Mouse (Mus musculus): ENCODE data around the gene Kdm2b.
A peak's percentile ranks its signal among the peaks of the same experiment; 100 is the strongest.

Gene Kdm2b

DNA sequence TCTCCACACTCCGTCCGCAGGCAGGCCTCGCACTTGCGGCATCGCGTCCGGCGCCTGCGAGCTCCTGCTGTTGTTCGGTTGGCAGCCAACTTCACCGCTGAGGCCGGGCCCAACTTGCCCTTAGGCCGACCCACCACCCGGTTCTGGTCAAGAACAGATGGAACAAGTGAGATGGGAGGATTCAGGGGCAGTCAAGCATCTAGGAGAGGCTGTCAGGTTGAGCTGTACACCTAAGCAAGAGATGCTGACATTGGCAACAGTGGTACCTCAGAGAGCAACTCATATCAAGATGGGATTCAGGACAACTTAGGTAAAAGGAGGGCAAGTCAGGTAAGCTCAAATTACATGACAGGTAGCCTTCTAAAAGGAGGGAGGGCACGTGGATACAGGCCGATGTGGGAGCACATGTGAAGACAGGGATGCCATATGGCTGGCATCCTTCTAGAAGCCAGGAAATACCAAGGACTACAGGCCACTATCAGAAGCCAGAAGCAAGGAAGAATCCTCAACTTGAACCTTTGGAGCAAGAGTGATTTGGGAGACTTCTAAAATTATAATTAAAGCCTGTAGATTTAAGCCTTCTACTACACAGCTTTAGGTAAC lies 100.9 kb downstream of the Kdm2b start:
- no peak for DNase-seq

DNA sequence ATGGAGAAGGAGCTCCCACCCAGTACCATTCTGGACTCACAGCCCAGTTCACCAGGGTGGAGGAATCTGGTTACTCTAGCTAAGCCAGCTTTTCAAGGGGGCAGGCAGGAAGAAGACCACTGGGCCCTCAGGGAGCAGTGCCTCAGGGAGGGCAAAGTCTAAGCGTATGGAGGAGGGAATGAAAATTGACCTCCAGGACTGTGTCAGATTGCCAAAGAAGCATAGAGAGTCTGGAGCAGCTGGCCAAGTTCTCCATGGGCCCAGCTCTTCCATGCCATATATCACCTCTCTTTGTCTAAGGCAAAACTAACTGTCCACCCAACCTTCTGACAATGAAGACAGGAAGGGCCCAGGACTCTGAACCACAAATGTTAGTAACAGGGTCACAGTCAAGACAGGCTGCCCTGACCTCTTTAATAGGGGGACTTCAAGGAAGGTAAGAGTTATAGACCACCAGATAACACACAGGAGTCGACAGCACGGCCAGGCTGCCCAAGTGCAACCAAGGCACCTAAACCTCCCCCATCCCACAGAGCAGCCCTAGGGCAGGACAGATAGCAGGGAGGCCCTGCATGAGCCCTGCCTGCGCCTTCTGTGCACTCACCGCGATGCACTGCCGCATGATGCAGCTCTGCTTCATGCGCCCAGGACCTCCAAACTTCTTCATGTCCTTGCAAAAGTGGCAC lies 101.6 kb downstream of the Kdm2b start:
- DNase-seq, result peak; percentile 31 to 55

DNA sequence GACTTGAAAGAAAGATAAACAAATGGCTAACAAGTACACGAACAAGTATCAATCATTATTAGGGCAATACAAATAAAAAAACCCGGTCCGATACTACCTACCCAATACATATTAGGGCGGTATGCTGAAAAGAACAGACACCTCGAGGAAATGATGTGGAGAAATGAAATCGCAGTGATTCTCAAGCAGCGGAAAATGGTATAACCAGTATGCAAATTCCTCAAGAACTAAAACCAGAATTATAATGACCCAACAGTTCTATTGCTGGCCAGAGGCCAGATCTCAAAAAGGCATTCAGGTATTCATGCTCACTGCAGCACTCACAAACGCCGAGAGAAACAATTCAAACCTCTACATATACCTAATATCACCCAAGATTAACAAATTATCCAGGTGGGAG lies 102.6 kb downstream of the Kdm2b start:
- DNase-seq, result no peak

DNA sequence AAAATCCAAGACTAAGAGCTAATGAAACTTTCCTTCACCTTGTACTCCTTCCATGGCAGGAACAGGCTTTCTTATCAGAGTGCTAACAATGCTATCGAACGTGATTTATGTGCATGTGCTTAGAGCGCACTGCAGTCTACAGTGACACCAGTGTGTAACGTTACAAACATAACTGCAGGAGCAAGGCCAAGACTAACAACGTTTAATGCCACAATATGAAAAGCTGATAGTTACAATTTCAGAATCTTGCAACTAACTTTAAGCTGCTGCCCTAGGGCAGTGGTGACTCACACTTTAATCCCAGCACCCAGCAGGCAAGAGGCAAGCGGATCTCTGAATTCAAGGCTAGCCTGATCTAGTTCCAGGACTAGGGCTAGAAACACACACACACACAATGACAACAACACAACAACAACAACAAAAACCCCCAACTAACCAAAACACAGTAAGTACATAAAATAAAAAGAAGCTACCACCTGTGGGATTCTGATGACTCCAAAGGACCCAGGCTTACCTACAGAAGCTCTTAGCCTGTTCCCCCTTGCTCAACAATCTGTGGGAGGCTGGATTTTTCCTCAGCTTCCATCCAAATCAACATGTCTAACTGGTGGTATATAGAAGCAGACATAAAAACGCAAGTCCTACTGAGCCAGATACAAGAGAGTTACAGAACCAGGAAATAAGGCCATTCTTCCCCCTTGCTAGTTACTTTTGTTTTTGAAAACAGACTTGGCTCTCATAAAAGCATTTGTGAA lies 104.9 kb downstream of the Kdm2b start:
- no peak for DNase-seq

DNA sequence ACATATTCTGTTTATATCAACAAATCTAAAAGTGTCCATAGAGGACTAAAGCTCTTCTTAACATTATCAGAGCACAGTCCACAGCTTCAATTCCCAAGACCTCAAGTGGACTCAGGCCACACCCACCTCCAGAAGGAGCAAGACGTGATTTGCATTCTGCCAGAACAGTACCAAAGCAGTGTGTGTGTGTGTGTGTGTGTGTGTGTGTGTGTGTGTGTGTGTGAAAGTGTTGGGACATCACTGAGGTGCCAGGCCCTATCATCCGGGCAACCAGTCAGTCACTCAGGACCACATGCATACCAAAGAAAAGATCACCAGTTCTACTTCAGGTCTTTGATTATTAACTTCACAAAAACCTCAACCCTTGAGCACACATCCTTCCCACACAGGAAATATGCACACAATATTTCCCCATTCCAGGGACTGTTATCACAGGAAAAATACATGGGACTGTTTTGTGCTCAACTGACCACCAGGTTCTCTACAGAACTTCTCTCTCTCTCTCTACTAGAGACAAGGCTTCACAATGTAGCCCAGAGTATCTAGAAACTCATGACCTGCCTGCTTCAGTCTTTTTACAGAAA lies 105.9 kb downstream of the Kdm2b start:
- no peak for DNase-seq

DNA sequence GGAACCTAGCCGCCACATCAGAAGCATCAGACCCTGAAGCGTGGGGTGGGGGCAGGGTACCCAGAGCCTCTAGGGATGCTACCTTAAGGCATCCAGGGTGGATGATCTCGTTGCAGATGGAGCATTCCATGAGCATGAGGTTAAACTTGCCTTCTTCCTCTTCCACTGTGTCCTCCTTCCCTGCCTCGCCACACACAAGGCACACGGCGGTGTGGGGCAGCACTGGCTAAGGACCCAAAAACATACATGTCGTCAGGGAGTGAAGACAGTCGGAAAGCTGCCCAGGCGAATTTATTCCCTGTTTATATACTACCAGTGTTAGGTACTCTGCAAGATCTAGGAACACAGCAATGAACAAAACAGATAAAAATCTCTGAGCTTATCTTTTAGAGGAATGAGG lies 106.4 kb downstream of the Kdm2b start:
- DNase-seq, result no peak

DNA sequence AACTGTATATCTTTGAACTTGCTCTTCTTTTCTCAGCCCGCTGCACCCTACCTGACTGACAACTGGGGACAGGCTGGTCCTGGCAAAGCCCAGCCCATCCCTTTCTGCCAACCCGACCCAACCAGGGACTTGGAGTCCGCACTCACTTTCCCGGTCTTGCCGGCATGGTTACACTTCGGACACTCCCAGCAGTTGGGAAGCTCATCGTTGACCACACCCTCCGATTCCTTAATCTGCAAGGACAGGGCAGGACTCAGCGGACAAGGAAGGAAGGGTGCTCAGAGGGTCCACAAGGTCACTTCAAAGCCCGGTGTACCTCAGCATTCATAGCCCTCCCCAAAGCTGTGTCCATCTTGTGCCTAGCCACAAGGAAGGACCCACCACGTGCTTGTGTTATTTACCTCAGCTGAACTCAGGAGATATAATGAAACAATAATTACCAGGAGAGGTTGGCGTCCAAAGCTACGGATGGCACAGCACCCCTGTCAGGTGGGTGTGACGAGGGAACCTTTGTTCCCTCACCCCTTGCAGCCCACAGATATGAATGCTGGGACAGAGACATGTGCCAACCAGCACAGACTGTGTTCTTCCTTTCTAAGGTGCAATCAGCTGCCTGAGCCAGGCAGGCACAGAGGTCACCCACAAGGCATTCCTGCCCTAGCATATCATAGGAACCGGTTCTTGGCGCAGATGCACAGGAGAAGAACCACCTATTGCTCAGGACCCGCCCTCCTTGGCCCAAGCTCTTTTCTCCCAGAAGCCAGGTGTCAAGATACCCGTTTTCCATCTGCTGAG lies 107.2 kb downstream of the Kdm2b start:
- DNase-seq, result peak; percentile 43 to 80

DNA sequence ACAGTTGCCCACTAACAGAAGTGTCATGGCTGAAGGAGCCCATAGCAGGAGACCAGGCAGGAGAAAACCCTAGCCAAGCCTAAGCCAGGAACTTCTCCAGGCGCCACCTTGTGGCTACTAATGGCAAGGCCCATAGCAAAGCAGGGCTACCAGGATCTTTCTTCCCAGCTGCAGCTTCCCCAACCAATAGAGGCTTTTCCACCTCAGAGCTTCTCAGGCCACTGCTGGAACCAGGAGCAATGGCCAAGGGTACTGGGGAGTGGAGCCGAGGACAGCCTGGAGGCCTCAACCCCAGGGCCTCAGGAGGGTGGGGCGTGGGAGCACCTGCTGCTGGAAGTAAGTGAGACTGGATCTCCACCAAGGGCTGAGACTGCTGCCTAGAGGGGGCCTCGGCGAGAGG lies 108.3 kb downstream of the Kdm2b start:
- DNase-seq, result peak; percentile 77 to 83

DNA sequence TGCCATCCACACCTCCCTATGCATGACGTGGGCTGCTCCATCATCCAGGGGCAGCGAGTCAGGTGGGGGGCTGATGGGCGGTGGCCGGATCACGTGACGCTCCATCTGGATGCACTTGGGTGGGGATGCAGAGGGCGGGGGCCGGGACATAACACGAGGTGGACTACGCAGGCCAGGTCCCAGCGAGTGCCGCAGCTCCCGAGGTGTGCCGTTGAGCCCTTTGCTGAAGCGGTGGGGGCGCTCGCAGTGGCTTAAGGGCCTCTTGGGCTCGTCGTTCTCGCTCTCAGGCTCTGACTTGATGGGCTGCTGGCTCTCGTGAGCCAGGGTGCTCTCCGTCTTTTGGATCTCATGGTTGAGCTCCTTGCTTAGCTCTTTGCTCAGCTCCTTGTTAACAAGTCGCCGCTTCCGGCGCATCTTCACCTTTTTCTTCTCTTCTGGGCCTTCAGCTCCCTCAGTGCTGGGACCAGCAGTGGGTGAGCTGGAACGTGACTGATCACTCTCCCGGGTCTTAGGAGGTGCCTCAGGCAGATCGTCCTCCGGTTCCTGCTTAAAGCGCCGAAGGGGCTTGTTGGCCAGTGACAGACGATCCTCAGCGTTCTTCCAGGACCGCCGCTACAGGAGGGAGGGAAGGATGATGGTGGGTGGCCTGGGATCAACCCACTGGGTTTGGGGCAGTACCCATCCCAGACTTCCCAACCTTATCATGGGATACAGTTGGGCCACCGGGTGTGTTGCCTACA lies 109.2 kb downstream of the Kdm2b start:
- DNase-seq, result no peak

DNA sequence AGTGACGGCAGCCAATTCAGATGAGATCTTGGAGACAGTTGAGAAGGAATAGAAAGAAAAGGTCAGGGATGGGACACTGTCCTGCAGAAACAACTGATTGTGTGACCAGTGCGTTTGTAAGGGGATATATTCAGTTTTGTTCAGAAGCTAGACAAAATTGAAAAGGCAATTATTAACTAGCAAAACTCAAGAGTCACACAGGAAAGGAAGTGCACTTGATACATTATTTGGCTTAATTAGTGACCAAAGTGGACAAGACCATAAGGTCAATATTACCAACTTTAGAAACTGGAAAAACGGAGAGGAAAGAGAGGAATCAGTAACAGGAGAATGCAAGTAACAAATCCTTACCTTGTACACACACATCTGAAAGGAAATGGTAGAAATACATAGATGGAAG lies 113.0 kb downstream of the Kdm2b start:
- DNase-seq, result no peak

DNA sequence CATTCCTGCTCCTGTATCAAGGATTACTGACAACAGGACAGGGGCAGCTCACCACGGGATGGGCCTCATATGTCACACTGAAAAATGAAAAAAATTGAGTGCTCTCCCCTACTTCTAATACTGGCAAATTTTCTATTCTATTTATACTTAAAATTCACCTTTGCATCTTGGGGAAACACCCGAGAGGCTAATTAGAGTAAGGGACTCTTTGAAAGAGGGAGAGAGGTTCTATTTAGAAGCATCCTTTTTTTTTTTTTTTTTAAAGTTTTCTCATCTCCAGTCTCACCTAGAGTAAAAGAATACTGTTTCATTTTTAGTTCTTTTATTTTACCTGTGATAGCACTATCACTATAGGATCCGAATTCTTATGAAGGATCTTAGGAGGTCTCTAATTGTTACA lies 115.3 kb downstream of the Kdm2b start:
- DNase-seq, result no peak

DNA sequence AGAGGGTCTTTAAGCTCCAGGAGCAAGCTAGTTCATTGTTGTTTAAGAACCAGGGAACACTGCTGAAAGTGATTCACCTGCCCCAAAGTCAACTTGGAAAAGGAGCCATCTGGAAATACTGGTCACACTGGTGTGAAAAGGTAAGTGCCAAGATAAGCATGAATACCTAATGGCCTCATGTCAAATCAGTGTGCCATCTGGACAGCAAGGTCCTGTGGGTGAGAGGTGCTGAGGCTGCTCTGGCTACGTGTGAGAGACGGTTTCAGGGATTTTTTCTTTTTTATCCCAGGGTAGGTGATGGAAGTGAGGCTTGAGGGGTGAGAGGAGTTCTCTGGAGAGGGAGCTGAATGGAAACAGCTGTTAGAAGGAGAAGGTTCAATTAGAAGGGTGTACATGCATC lies 116.0 kb downstream of the Kdm2b start:
- no peak for DNase-seq

DNA sequence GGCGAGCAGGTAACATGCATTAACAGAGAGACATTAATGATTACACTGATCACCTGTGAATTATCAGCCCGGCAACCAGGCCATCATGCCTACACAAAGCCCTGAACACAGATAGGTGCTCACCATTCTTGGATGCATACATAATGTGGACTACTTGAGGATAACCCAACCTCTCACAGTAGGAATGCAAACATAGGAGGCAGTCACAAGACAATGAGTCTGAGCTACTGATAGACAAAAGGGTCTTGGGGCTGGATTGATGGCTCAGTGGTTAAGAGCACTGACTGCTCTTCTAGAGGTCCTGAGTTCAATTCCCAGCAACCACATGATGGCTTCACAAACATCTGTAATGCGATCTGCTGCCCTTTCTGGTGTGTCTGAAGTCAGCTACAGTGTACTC lies 117.0 kb downstream of the Kdm2b start:
- DNase-seq, result no peak

DNA sequence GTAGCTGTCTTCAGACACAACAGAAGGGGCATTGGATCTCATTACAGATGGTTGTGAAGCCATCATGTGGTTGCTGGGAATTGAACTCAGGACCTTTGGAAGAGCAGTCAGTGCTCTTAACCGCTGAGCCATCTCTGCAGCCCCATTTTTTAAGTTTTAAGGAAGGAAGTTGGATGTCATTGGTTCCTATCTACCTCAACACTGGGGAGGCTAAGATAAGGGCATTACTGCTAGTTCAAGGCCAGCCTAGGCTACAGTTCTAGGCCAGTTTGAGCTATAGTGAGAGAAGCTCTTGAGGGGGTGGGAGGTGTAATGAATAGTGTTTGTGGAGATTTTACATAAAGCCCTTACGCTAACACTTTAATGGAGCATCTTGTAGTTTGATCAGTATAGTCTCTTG lies 126.6 kb downstream of the Kdm2b start:
- DNase-seq, result no peak

DNA sequence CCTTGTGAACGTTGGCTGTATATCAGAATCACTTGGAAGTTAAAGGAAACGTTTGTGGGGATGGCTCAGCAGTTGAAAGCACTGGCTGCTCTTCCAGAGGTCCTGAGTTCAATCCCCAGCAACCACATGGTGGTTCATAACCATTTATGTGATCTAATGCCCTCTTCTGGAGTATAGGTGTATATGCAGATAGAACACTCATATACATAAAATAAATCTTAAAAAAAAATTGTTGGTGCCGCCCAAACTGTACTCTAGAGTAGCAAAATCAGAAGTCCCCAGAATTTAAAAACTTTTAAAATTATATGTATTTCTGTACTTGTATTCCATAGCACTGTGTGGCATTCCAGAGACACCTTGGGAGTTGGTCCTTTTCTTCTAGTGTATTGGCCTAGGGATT lies 133.8 kb downstream of the Kdm2b start:
- no peak for DNase-seq

DNA sequence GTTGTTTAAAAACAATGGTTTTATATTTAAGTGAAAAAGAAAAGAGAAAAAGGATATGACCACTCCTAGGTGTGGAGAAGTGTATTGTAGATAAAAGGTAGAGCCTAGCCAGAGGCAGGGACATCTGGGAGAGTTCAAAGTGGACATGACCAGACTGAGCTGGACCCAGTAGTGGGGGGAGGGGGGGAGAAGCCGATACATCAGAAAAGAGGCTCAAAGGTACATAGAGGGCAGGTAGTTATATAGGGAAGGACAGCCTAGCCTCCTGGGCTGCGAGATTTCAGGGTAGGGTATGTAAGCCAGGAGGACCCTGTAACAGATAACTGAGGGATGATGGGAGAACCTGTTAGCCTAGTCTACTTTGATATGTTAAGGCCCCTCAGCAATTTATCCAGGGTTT lies 137.0 kb downstream of the Kdm2b start:
- no peak for DNase-seq

DNA sequence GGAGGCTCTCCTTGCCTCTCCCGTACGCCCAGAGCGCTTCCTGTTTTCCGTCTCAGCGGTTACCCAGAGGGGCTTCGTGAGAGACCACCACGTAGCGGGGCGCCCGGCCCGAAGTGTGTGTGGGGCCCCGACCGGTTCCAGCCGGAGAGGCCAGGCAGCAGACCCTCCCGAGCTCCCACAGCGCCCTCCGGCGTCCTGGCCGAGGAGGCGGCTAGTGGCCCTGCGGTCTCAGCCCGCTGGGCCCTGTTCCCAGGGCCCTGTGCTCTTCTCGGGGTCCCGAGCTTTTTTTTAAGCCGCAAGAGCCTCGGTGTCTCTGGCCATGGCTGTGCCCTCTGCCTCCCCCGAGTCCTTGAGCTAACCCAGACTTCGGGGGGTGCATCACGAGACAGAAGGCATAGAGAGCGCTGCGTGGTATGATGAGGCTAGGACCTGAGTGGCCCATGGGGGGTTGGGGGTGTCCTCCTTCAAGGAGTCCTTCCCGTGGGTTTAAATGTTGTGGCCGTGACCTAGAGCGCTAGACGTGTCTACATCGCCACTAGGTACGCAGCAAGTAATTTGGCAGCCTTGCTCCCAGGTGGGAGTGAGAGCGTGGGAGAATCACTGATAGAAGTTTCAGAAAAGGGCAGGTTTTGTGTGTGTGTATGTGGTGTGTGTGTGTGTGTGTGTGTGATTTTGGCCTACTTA lies 139.2 kb downstream of the Kdm2b start:
- DNase-seq, result peak in 1 of 2 experiments; percentile 35

DNA sequence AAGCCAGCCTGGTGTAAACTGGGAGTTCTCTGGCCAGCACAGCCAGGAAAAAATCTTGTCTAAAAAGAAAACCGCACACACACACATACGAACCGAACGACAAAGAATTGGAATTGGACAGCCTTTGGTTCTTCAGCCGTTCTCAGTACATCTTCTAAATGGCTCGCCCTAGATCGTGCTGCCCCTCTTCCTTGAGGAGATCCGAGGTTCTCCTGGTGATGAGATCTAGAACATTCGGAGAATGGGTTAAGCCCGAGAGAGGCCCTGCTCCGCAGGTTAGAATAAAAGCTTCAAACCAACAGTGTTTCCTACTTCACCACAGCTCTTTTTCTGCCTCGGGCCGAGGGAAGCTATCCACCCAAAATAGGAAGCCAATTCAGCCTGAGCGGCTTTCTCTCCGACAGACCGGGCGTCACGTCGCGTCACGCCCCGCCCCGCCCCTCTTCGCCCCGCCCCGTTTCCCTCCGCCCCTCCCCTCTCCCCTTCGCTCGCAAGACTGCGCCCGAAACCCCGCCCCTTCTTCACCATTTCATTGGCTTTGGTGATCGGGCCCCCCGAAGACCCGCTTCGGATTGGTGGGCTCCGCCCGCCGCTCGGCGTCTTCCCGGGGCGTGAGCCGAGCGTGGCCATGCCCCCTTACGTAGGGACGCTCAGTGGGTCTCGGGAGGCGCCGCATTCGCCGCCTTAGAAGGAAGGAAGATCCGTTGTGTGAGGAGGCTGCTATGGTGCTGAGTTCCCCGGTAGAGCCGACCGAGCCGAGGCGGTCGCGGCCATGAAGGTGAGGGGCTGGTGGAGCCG lies 139.9 kb downstream of the Kdm2b start, which contains the start of gene Rnf34:
Gene Rnf34, plus strand, starts transcription at position 528 of the 798 bp plus-strand sequence.
- DNase-seq, result peak; percentile 99

DNA sequence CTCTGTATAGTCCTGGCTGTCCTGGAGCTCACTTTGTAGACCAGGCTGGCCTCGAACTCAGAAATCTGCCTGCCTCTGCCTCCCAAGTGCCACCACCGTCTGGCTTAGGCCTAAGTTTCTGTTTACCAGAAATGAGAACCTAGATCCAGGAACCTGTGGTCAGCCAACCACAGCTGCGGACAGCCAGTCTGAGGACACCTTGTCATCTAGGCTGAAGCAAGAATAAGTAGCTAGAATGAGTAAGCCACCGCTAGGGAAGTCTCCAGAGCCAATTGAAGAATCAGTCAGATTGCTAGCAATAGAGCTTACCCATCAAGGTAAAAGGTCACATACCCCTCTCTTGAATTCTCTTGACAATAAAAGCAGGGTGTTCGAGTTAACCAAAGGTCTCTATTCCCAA lies 145.8 kb downstream of the Kdm2b start:
- DNase-seq, result no peak

DNA sequence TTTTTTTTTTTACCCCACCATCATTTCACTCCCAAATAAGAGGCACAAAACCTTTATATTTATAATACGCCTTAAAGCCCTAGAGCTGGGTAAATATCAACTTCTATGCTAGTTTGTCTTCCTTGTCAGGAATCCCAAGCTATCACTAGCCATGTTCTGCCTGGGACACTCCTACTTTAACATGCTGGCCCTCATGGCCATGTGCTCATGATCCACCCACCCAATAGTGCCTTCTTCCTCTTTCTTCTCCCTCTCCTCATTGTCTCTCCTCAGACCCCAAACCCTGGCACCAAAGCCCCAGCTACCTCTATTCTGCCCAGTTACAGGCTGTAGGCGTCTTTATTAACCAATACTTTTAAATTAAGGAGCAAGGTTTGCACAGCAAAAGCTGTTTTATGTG lies 148.5 kb downstream of the Kdm2b start:
- DNase-seq, result no peak

DNA sequence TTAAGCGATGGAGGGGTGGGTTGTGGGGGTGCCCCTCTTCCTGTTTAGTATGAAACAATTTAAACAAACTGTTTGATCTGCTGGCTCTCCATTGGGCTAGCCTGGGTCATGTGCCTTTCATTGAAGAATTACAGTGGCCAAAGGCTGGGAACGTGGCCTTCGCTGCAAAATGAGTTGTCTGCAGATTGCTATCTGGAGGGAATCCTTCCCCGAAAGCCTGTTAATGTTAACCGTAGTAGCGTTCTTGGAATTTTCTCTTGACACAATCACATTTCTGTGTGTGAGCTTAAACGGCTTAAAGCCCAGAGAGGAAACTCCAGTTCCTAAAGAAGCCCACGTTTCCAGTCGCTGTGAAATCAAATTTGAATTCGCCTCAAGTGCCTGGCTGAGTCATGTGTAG lies 156.6 kb downstream of the Kdm2b start:
- no peak for DNase-seq
